Mouse (Mus musculus) limb, embryonic 15.5 days (tissue): ENCODE data around the gene Serpini2. TPM values are rescaled to one million over a fixed set of nuclear protein-coding genes. Genes with fewer than 3 reads are reported as not detected.

Source experiments
- ATAC-seq: fragments of 200-750 bp; cut with Nextera tagmentation; 2 replicates; pipeline ENCODE4 v1.8.0; 2017; ENCODE audit warnings: low read depth, moderate TSS enrichment; ENCODE audit not compliant: insufficient number of reproducible peaks, low FRiP score, low TSS enrichment
- H3K27ac ChIP-seq: fragments of 300-500 bp; sonication (generic); 2 replicates; pipeline ENCODE4 v1.5.1; 2015; ENCODE audit warnings: moderate library complexity, mild to moderate bottlenecking, inconsistent platforms
- H3K27me3 ChIP-seq: fragments of 300-500 bp; sonication (generic); 2 replicates; pipeline ENCODE4 v1.6.1; 2015; ENCODE audit warnings: inconsistent platforms
- H3K36me3 ChIP-seq: fragments of 300-500 bp; sonication (generic); 2 replicates; pipeline ENCODE4 v1.6.1; 2015; ENCODE audit warnings: inconsistent platforms
- H3K4me1 ChIP-seq: fragments of 300-500 bp; sonication (generic); 2 replicates; pipeline ENCODE4 v1.6.1; 2015; ENCODE audit warnings: inconsistent platforms
- H3K4me2 ChIP-seq: fragments of 300-500 bp; sonication (generic); 2 replicates; pipeline ENCODE4 v1.6.1; 2015; ENCODE audit warnings: mild to moderate bottlenecking, inconsistent platforms
- H3K4me3 ChIP-seq: fragments of 300-500 bp; sonication (generic); 2 replicates; pipeline ENCODE4 v1.5.1; 2015; ENCODE audit warnings: mild to moderate bottlenecking, inconsistent platforms
- H3K9ac ChIP-seq: fragments of 300-500 bp; sonication (generic); 2 replicates; pipeline ENCODE4 v1.6.1; 2015; ENCODE audit warnings: inconsistent platforms
- H3K9me3 ChIP-seq: fragments of 300-500 bp; sonication (generic); 2 replicates; pipeline ENCODE4 v1.6.1; 2016; ENCODE audit warnings: inconsistent platforms
- WGBS: fragments of 180-500 bp; shearing (Covaris S2); methylation state at CpG from one replicate; pipeline ENCODE4 v1.1.7; 2015; 5-methylcytosine and 5-hydroxymethylcytosine counted together
- polyA plus RNA-seq: library from polyadenylated mRNA; unstranded; fragments of >200 nt; fragmentation: Nextera tagmentation; extraction: Ambion mirVana; gene quantifications from 2 replicates; pipeline ENCODE4 v1.2.1, GENCODE M21; 2015

The Serpini2 gene
- polyA plus RNA-seq, 1 experiment from 2014 or later = not detected

GRCm38 (mm10) chr3:75259356-75259755, 10.5 kb downstream of the Serpini2 start:
- no peaks in the 10 kb centered on the region for H3K27me3 ChIP-seq
- H3K4me2 ChIP-seq = no peak overlapping the region
- H3K9ac ChIP-seq = no peak overlapping the region
- H3K4me3 ChIP-seq = no peak overlapping the region
- no peaks in the 10 kb centered on the region for H3K9me3 ChIP-seq
- no peaks in the 10 kb centered on the region for H3K36me3 ChIP-seq
- no peaks in the 10 kb centered on the region for H3K4me1 ChIP-seq
- H3K27ac ChIP-seq = no peak overlapping the region
- no peak for ATAC-seq

GRCm38 (mm10) chr3:75219694-75220093, 50.2 kb downstream of the Serpini2 start:
- H3K27ac ChIP-seq = no peak overlapping the region

GRCm38 (mm10) chr3:75219211-75219610, 50.7 kb downstream of the Serpini2 start:
- 0% methylated on average over 1 of the region's 1 CpGs for WGBS
- no peaks in the 10 kb centered on the region for H3K36me3 ChIP-seq
- no peak overlapping the region for H3K4me3 ChIP-seq
- H3K27ac ChIP-seq = no peak overlapping the region
- H3K9me3 ChIP-seq = no peaks in the 10 kb centered on the region
- no peak for ATAC-seq
- H3K27me3 ChIP-seq = no peaks in the 10 kb centered on the region
- no peaks in the 10 kb centered on the region for H3K4me1 ChIP-seq
- no peak overlapping the region for H3K4me2 ChIP-seq
- no peak overlapping the region for H3K9ac ChIP-seq

More at GRCm38 (mm10) chr3:75219694-75220093, 50.2 kb downstream of the Serpini2 start:
- Histone ChIP-seq H3K9me3 (no peaks in the 10 kb centered on the region), H3K4me3 (no peak overlapping the region), H3K36me3 (no peaks in the 10 kb centered on the region), H3K9ac (no peak overlapping the region), H3K27me3 (no peaks in the 10 kb centered on the region), H3K4me2 (no peak overlapping the region), H3K4me1 (no peaks in the 10 kb centered on the region)
- ATAC-seq = no peak
- WGBS = 78% methylated on average over 3 of the region's 3 CpGs

- Histone ChIP-seq H3K4me3 (no peak overlapping the region), H3K9me3 (no peaks in the 10 kb centered on the region), H3K27ac (no peak overlapping the region), H3K9ac (no peak overlapping the region), H3K4me1 (no peaks in the 10 kb centered on the region), H3K36me3 (no peaks in the 10 kb centered on the region), H3K27me3 (no peaks in the 10 kb centered on the region), H3K4me2 (no peak overlapping the region)
- 37% methylated on average over 12 of the region's 12 CpGs for WGBS
- no peak for ATAC-seq
Measured at GRCm38 (mm10) chr3:75202808-75203503, 66.9 kb downstream of the Serpini2 start.

Other genes starting within 250 kb of the Serpini2 start
- gene Zbbx, start 105.0 kb downstream of the Serpini2 start, polyA plus RNA-seq = not detected in 2 replicates
- not detected in 2 replicates for gene Wdr49, start 212.1 kb upstream of the Serpini2 start, polyA plus RNA-seq